Mouse (Mus musculus) C2C12 (cell line): Measurements from ENCODE around the gene Zic4. TPM values are rescaled to one million over a fixed set of nuclear protein-coding genes. Genes with fewer than 3 reads are reported as not detected.

Source experiments
- H3K27me3 ChIP-seq: one replicate; pipeline ENCODE4 v1.6.1; 2011; ENCODE audit not compliant: control insufficient read depth, insufficient read depth, insufficient read length
- H3K36me3 ChIP-seq: one replicate; pipeline ENCODE4 v1.6.1; 2011; ENCODE audit not compliant: control insufficient read depth, insufficient read depth
- H3K4me3 ChIP-seq: one replicate; pipeline ENCODE4 v1.5.1; 2011; ENCODE audit warnings: mild to moderate bottlenecking, control low read depth; ENCODE audit not compliant: poor library complexity, insufficient read depth, severe bottlenecking
- H3K79me2 ChIP-seq: one replicate; pipeline ENCODE4 v1.6.1; 2011; ENCODE audit not compliant: control insufficient read depth, insufficient read depth
- H3K79me3 ChIP-seq: one replicate; pipeline ENCODE4 v1.6.1; 2011; ENCODE audit warnings: low read depth, control low read depth
- H3ac ChIP-seq: one replicate; pipeline ENCODE3; 2011; ENCODE audit warnings: low read depth; ENCODE audit not compliant: control insufficient read depth, insufficient read length
- CEBPB ChIP-seq: IDR thresholded peaks from one replicate; pipeline ENCODE4 v1.6.1; 2011; ENCODE audit warnings: low read depth, mild to moderate bottlenecking, control low read depth, moderate library complexity
- CTCF ChIP-seq: IDR thresholded peaks from one replicate; pipeline ENCODE4 v1.5.1; 2011; ENCODE audit not compliant: control insufficient read depth, insufficient read depth, insufficient read length
- FOSL1 ChIP-seq: IDR thresholded peaks from one replicate; pipeline ENCODE4 v1.8.0; 2011; ENCODE audit warnings: mild to moderate bottlenecking, low read length; ENCODE audit not compliant: poor library complexity, insufficient read depth, severe bottlenecking
- MAX ChIP-seq: IDR thresholded peaks from one replicate; pipeline ENCODE4 v1.6.1; 2011; ENCODE audit warnings: mild to moderate bottlenecking, control low read depth
- MYOD1 ChIP-seq: IDR thresholded peaks from one replicate; pipeline ENCODE4 v1.6.1; 2011; ENCODE audit warnings: low read depth; ENCODE audit not compliant: control insufficient read depth, insufficient read length
- MYOG ChIP-seq: IDR thresholded peaks from one replicate; pipeline ENCODE4 v1.6.1; 2011; ENCODE audit not compliant: control insufficient read depth, insufficient read length; ENCODE audit errors: extremely low read depth
- USF1 ChIP-seq: IDR thresholded peaks from one replicate; pipeline ENCODE4 v1.6.1; 2011; ENCODE audit warnings: low read depth, mild to moderate bottlenecking, control low read depth, moderate library complexity
- polyA plus RNA-seq: library from polyadenylated mRNA; unstranded; fragments of >200 nt; fragmentation: generic; extraction: Trizol; gene quantifications from one replicate; pipeline ENCODE4 v1.2.1, GENCODE M21; 2012; ENCODE audit warnings: missing spikeins

The Zic4 gene
- polyA plus RNA-seq, 1 experiment, result 0.99 TPM

DNA sequence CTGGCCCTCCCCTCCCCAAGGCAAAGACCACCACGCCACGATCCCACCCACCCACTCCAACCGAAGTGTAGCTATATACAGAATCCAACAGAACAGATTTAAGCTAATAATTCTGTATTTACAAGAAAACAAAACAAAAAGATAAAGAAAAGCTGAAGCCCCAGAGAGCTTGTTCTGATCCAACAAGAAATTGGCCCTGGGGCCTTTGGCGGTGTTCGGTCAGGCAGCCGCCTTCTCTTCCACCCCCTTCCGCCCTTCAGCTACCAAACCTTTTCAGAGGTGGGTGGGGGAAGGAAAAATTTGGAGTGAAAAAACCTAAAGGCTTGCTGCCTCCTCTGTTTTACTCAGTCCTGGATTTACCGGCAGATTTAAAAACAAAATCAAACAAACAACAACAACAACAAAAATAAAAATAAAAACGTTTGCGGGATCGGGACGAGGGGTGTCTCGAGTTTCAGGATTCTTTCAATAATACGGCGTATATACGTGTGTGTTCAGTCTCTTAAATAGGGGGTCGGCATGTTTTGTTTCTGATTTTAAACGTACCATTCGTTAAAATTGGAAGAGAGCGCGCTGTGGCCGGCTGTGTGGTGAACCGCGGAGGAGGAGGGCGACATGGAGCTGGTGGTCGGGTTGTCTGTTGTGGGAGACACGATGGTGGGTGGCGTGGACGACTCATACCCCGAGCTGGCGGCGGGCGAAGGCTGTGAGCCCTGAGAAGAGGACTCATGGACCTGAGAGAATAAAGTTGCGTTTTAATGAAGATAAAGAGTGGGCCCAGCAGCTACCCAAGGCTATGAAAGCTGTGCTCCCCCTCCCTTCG is 969 bp upstream of the Zic4 start:
- Histone ChIP-seq H3K27me3 (no peaks in the 10 kb centered on the region), H3ac (peak overlapping the region; percentile 40), H3K79me2 (peaks cover 6% of the 10 kb centered on the region), H3K36me3 (no peaks in the 10 kb centered on the region), H3K79me3 (no peaks in the 10 kb centered on the region), H3K4me3 (no peak overlapping the region)
- TF ChIP-seq MYOG, result no peak
- TF ChIP-seq MYOD1, result no peak
- no peak for TF ChIP-seq CEBPB
- TF ChIP-seq MAX, result no peak

DNA sequence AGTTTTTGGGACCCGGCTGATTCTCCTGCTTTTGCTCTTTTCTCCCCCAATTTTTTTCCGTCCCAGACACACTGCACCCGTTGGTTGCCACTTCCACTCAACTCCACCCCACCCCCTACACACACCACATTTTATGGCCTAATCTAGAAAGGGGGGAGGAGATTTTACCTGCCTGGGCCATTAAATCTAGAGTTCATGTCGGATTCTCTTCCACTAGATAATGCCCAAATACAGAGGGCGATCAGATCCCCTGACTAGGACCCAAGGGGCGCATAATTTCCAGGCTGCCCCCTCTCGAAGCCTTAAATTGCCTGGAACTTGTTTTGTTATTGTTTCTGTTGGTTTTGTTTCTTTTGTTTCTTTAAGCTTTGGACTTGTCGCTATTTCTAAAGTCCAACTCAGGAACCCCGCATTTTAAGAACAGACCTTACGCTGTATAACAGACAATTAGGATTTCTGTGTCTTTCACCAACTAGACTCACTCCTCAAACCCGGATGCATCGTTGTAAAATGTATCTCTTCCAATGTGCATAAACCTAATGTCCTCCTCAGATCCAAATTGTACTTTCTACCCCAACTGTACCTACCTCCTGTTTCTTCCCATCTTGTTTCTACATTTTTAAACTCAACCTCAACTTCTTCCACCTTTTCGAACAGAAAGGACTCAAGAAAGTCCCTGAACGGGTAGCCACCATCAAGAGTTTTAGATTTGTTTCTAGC is 958 bp downstream of the Zic4 start:
- Histone ChIP-seq H3K27me3 (no peaks in the 10 kb centered on the region), H3K36me3 (no peaks in the 10 kb centered on the region)

DNA sequence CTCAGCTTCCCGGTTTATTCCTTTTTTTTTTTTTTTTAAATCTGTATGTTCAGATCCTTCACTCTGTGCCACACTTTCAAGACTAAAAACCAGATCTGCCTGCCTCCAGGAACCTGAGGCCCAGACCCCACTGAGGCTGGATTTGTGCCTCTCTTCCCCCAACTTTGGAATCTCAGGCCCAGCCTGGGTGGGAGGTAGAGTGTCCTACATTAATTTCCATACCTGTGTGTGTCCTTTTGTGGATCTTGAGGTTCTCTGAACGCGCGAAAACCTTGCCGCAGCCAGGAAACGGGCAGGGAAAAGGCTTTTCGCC is 1.6 kb downstream of the Zic4 start:
- no peaks in the 10 kb centered on the region for H3K36me3 ChIP-seq
- TF ChIP-seq CEBPB (no peak), MYOG (no peak), FOSL1 (no peak), MAX (no peak), MYOD1 (no peak), CTCF (no peak), USF1 (no peak)
- H3K79me3 ChIP-seq, result no peaks in the 10 kb centered on the region
- H3K4me3 ChIP-seq, result peak overlapping the region; percentile 11
- H3ac ChIP-seq, result no peak overlapping the region
- no peaks in the 10 kb centered on the region for H3K27me3 ChIP-seq
- peaks cover 6% of the 10 kb centered on the region for H3K79me2 ChIP-seq

More for the DNA sequence above, 958 bp downstream of the Zic4 start:
- no peak overlapping the region for H3ac ChIP-seq
- no peaks in the 10 kb centered on the region for H3K79me3 ChIP-seq
- no peak overlapping the region for H3K4me3 ChIP-seq
- TF ChIP-seq MAX (no peak), CTCF (no peak), FOSL1 (no peak), USF1 (no peak), MYOD1 (no peak), MYOG (no peak), CEBPB (no peak)
- peaks cover 6% of the 10 kb centered on the region for H3K79me2 ChIP-seq

DNA sequence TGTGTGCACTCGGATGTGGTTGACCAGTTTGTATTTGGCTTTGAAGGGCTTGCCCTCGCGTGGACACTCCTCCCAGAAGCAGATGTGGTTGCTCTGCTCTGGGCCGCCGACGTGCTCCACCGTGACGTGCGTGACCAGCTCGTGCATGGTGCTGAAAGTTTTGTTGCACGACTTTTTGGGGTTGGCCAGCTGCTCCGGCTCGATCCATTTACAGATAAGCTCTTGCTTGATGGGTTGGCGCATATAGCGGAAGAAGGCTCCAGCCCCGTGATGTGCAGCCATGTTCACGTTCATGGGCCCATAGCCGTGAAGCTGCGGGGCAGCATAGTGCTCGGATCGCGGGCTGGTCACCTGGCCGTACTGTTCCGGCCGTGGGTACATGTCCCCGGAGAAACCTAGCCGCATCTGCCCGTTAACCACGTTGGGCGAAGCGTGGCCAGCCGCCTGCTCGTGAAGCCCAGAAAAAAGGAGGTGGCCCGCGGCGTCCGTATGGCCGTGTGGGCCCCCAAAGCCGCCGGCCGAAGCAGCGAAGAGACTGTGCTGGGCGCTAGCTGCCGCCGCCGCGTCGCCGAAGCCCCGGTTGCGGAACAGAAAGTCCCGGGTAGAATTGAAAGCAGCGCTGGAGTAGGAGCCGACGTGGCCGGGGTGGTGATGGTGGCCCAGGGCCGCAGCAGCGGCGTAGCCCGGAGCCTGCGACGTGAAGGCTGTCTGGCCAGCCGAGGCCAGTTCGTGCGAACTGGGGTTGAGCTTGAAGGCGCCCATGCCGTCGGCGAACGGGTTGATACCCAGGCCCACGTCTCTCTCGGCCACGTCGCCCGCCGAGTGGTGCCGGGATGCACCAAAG is 2.1 kb downstream of the Zic4 start:
- Histone ChIP-seq H3K79me2 (peaks cover 6% of the 10 kb centered on the region), H3K79me3 (no peaks in the 10 kb centered on the region), H3ac (peak overlapping the region; percentile 47), H3K36me3 (no peaks in the 10 kb centered on the region), H3K4me3 (peak overlapping the region; percentile 11), H3K27me3 (no peaks in the 10 kb centered on the region)
- TF ChIP-seq FOSL1, result no peak
- no peak for TF ChIP-seq CTCF
- no peak for TF ChIP-seq USF1
- TF ChIP-seq MYOD1, result no peak
- TF ChIP-seq MYOG, result no peak
- TF ChIP-seq CEBPB, result no peak
- TF ChIP-seq MAX, result no peak

DNA sequence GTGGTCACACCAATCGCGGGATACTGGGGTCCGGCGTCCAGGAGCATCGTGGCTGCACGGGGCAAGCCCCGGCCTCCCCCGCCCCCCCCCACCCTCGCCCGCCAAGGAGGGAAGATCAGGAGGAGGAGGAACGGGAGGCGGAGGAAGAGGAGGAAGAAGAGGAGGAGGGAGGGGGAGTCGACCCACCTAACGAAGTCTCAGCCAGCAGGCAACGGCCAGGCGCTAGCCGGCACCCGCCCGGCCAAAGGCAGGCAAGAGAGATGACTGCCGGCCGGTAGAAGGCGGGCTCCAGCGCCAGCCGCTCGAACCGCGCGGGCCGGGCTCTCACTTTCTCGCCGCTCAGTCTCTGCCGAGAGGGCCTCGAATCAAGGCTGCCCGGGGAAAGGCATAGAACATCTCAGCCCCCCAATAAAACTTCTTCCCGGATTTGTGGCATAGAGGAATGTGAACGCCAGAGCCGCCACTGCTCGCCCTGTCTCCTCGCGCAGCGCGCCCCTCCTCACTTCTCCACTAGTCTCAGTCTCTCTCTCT is 2.8 kb downstream of the Zic4 start:
- Histone ChIP-seq H3ac (peak overlapping the region; percentile 47), H3K27me3 (no peaks in the 10 kb centered on the region), H3K36me3 (no peaks in the 10 kb centered on the region), H3K4me3 (peak overlapping the region; percentile 14), H3K79me3 (no peaks in the 10 kb centered on the region), H3K79me2 (peaks cover 6% of the 10 kb centered on the region)
- no peak for TF ChIP-seq USF1
- TF ChIP-seq FOSL1, result no peak
- no peak for TF ChIP-seq MAX
- no peak for TF ChIP-seq CTCF
- TF ChIP-seq CEBPB, result no peak
- no peak for TF ChIP-seq MYOD1
- TF ChIP-seq MYOG, result no peak
